Mouse (Mus musculus): ENCODE data around the gene Ccdc71.

DNA sequence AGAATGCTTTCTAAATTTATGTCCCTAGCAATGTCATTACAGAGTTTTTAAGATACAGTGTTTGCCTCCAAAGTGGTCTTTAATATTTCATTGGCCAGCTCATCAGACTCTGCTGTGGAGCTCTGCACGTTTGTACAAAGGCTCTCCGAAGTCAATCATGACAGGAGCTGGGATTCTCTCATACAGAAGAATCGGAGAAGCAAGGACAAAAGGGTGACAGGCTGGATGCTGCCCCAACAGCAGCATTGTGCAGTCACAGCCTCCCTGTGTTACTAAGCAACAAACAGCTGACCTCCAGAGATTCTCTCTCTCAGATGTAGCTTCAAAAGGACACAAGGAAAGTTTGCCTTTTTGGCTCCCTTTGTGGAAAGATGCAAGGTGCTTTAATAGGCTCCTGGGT lies 24.1 kb upstream of the Ccdc71 start, which contains the start of gene BC048562:
- TF ChIP-seq CTCF (IDR thresholded peaks at IDR 0.05; ENCODE audit: low read depth) (no peak), EP300 (IDR thresholded peaks at IDR 0.05; ENCODE audit: low read depth) (no peak)

All from heart, postnatal 0 days (tissue).